Mouse (Mus musculus) frontal cortex, postnatal 14 days (tissue): ENCODE data around the gene Mlh1.

Experiments
- DNase-seq, 2 experiments: peaks; one replicate each; pipeline ENCODE4 v3.0.0; 2022; ENCODE audit warnings: low spot score in 2 of 2

The Mlh1 gene

GRCm38 (mm10) chr9:111216424-111216823 is 55.2 kb downstream of the Mlh1 start:
- no peak for DNase-seq

- DNase-seq: no peak
Measured at GRCm38 (mm10) chr9:111213501-111213900, 58.1 kb downstream of the Mlh1 start.

- no peak for DNase-seq
Measured at GRCm38 (mm10) chr9:111211122-111212041, 60.2 kb downstream of the Mlh1 start.

- no peak for DNase-seq
Measured at GRCm38 (mm10) chr9:111210412-111210811, 61.2 kb downstream of the Mlh1 start.

GRCm38 (mm10) chr9:111209158-111209699 is 62.4 kb downstream of the Mlh1 start:
- DNase-seq: no peak

- no peak for DNase-seq
Measured at GRCm38 (mm10) chr9:111208185-111208584, 63.4 kb downstream of the Mlh1 start.

GRCm38 (mm10) chr9:111207683-111208082 is 63.9 kb downstream of the Mlh1 start:
- no peak for DNase-seq

- DNase-seq: peak in 1 of 2 experiments; percentile 14
Measured at GRCm38 (mm10) chr9:111204601-111205375, 66.8 kb downstream of the Mlh1 start.

- no peak for DNase-seq
Measured at GRCm38 (mm10) chr9:111200208-111200607, 71.4 kb downstream of the Mlh1 start.

- DNase-seq: no peak
Measured at GRCm38 (mm10) chr9:111198332-111198731, 73.3 kb downstream of the Mlh1 start.

- DNase-seq: no peak
Measured at GRCm38 (mm10) chr9:111197712-111198111, 73.9 kb downstream of the Mlh1 start.

GRCm38 (mm10) chr9:111197116-111197515 is 74.5 kb downstream of the Mlh1 start:
- DNase-seq: no peak

- DNase-seq: no peak
Measured at GRCm38 (mm10) chr9:111193211-111193610, 78.4 kb downstream of the Mlh1 start.

GRCm38 (mm10) chr9:111188731-111189130 is 82.9 kb downstream of the Mlh1 start:
- DNase-seq: no peak

GRCm38 (mm10) chr9:111186861-111187260 is 84.7 kb downstream of the Mlh1 start:
- DNase-seq: no peak

- DNase-seq: no peak
Measured at GRCm38 (mm10) chr9:111184929-111185328, 86.7 kb downstream of the Mlh1 start.

- DNase-seq: no peak
Measured at GRCm38 (mm10) chr9:111182176-111182575, 89.4 kb downstream of the Mlh1 start.

GRCm38 (mm10) chr9:111178971-111179370 is 92.6 kb downstream of the Mlh1 start:
- DNase-seq: no peak
